Mouse (Mus musculus): Measurements from ENCODE around the gene Svs1. TPM values are rescaled to one million over a fixed set of nuclear protein-coding genes. Genes with fewer than 3 reads are reported as not detected.
A peak's percentile ranks its signal among the peaks of the same experiment; 100 is the strongest.
"Not testable (repeated sequence)": the region's sequence is repeated elsewhere in the genome, so short reads cannot be mapped to it uniquely, and the experiment has no call there.

The Svs1 gene
- polyA plus RNA-seq, 1 experiment from 2014 or later: not detected

DNA sequence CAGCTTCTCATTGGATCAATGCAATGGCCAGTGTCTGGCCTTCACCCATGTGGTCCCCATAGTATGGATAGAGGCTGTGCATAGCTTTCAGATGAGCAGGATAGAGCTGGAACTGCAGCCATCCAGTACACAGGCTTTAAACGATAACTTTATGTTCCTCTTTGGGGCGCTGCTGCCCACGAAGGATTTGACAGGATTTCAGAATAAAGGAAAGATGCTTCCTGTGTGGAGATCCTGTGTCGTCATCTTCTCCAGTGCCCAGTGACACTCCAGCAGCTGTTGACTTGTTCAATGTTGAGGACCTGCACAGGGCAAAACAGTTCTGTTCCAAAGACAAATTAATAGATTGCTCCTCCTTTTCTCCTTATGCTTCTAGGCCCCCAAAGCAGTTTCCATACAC lies 29.9 kb upstream of the Svs1 start:
- Histone ChIP-seq H3K36me3 (ENCODE audit: control insufficient read depth, insufficient read depth) (no peaks in the 10 kb centered on the region), H3K27me3 (replicated peaks; ENCODE audit: control insufficient read depth, insufficient read depth, low read length) (no peaks in the 10 kb centered on the region), H3K9ac (ENCODE audit: low read depth, low read length) (no peak overlapping the region), H3K4me2 (replicated peaks; ENCODE audit: low read depth) (no peak overlapping the region), H3K9me3 (ENCODE audit: control insufficient read depth) (no peaks in the 10 kb centered on the region), H3K4me1 (replicated peaks; ENCODE audit: control insufficient read depth, insufficient read depth, low read length) (no peaks in the 10 kb centered on the region), H3K27ac (ENCODE audit: low read depth, low read length) (no peak overlapping the region), H3K4me3 (ENCODE audit: low read depth, low read length) (no peak overlapping the region)
- WGBS: 80% methylated on average over 4 of the region's 4 CpGs
- no peak for ATAC-seq
- TF ChIP-seq CTCF (IDR thresholded peaks at IDR 0.05; ENCODE audit: low read depth): no peak

DNA sequence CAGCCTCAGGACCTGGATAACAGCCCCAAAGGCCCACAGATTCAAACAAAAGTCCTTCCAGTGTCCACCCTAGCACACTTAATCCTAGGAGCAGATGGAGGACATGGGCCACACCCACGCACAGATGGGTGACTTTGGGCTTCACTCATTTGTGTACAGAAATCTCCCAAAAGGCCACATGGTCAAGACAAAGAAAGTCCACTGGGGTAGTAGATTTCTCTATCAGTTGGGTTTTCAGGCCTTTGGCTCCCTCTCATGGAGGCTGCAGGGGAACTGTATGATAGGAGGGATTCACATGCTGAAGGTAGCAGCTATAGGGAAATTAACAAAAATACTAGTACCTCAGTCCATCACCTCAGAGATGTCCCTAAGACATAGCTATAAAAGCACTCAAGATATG lies 28.6 kb upstream of the Svs1 start:
- no peak for ATAC-seq
- Histone ChIP-seq H3K27ac (ENCODE audit: low read depth, low read length) (no peak overlapping the region), H3K4me1 (replicated peaks; ENCODE audit: control insufficient read depth, insufficient read depth, low read length) (no peaks in the 10 kb centered on the region), H3K4me2 (replicated peaks; ENCODE audit: low read depth) (no peak overlapping the region), H3K4me3 (ENCODE audit: low read depth, low read length) (no peak overlapping the region), H3K9ac (ENCODE audit: low read depth, low read length) (no peak overlapping the region), H3K36me3 (ENCODE audit: control insufficient read depth, insufficient read depth) (no peaks in the 10 kb centered on the region), H3K9me3 (ENCODE audit: control insufficient read depth) (no peaks in the 10 kb centered on the region), H3K27me3 (replicated peaks; ENCODE audit: control insufficient read depth, insufficient read depth, low read length) (no peaks in the 10 kb centered on the region)
- WGBS: 33% methylated on average over 1 of the region's 1 CpGs
- peak; percentile 75 for TF ChIP-seq CTCF (IDR thresholded peaks at IDR 0.05; ENCODE audit: low read depth)

DNA sequence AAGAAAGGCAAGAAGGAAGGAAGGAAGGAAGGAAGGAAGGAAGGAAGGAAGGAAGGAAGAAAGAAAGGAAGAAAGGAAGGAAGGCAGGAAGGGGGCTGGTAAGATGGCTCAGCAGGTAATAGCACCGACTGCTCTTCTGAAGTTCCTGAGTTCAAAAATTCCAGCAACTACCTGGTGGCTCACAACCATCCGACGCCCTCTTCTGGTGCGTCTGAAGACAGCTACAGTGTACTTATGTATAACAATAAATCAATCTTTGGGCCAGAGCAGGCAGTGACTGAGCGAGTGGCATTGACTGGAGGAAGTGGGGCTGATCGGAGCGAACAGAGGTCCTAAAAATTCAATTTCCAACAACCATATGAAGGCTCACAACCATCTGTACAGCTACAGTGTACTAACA lies 27.5 kb upstream of the Svs1 start:
- H3K4me1 ChIP-seq (replicated peaks; ENCODE audit: control insufficient read depth, insufficient read depth, low read length); ATAC-seq; H3K9me3 ChIP-seq (ENCODE audit: control insufficient read depth); H3K4me2 ChIP-seq (replicated peaks; ENCODE audit: low read depth); H3K9ac ChIP-seq (ENCODE audit: low read depth, low read length); H3K27ac ChIP-seq (ENCODE audit: low read depth, low read length); H3K27me3 ChIP-seq (replicated peaks; ENCODE audit: control insufficient read depth, insufficient read depth, low read length); H3K4me3 ChIP-seq (ENCODE audit: low read depth, low read length); H3K36me3 ChIP-seq (ENCODE audit: control insufficient read depth, insufficient read depth): not testable (repeated sequence)
- peak; percentile 66 for TF ChIP-seq CTCF (IDR thresholded peaks at IDR 0.05; ENCODE audit: low read depth)
- WGBS: 16% methylated on average over 7 of the region's 7 CpGs

DNA sequence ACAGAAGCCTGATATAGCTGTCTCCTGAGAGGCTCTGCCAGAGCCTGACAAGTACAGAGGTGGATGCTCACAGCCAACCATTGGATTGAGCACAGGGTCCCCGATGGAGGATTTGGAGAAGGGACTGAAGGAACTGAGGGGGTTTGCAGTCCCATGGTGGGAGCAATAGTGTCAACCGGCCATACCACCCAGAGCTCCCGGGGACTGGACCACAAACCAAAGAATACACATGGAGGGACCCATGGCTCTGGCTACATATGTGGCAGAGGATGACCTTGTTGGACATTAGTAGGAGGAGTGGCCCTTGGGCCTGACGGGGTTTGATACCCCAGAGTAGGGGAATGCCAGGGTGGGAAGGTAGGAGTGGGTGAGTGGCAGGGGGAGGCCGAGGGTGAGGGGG lies 20.0 kb upstream of the Svs1 start:
- WGBS: 84% methylated on average over 5 of the region's 5 CpGs
- not testable (repeated sequence) for ATAC-seq; H3K27ac ChIP-seq (ENCODE audit: low read depth, low read length)

DNA sequence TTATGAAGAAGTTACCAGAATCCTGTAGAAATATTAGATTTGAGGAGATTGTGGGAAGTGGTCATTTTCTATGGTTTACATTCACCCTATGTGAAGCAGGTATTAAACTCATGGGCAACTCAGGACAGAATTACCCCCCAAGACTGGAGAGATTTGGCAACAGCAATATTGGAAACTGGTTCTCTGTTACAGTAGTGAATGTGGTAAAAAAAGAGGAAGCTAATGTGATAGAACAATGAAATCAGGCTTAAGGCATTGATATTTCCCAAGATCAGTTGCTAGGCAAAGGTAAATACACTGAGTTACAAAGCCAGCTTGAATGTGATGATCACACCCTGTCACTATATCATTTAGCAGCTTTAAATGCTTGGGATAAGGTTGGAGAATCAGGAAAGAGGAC lies 18.8 kb upstream of the Svs1 start:
- TF ChIP-seq CTCF (IDR thresholded peaks at IDR 0.05; ENCODE audit: low read depth): no peak
- H3K4me2 ChIP-seq (replicated peaks; ENCODE audit: low read depth): no peak overlapping the region
- no peak overlapping the region for H3K27ac ChIP-seq (ENCODE audit: low read depth, low read length)
- H3K9me3 ChIP-seq (ENCODE audit: control insufficient read depth): no peaks in the 10 kb centered on the region
- ATAC-seq: no peak
- no peaks in the 10 kb centered on the region for H3K27me3 ChIP-seq (replicated peaks; ENCODE audit: control insufficient read depth, insufficient read depth, low read length)
- H3K4me3 ChIP-seq (ENCODE audit: low read depth, low read length): no peak overlapping the region
- no peaks in the 10 kb centered on the region for H3K4me1 ChIP-seq (replicated peaks; ENCODE audit: control insufficient read depth, insufficient read depth, low read length)
- H3K36me3 ChIP-seq (ENCODE audit: control insufficient read depth, insufficient read depth): no peaks in the 10 kb centered on the region
- no peak overlapping the region for H3K9ac ChIP-seq (ENCODE audit: low read depth, low read length)

More for the DNA sequence above, 20.0 kb upstream of the Svs1 start:
- H3K9ac ChIP-seq (ENCODE audit: low read depth, low read length); H3K27me3 ChIP-seq (replicated peaks; ENCODE audit: control insufficient read depth, insufficient read depth, low read length); H3K9me3 ChIP-seq (ENCODE audit: control insufficient read depth); H3K4me2 ChIP-seq (replicated peaks; ENCODE audit: low read depth); H3K4me3 ChIP-seq (ENCODE audit: low read depth, low read length); H3K4me1 ChIP-seq (replicated peaks; ENCODE audit: control insufficient read depth, insufficient read depth, low read length); H3K36me3 ChIP-seq (ENCODE audit: control insufficient read depth, insufficient read depth): not testable (repeated sequence)

DNA sequence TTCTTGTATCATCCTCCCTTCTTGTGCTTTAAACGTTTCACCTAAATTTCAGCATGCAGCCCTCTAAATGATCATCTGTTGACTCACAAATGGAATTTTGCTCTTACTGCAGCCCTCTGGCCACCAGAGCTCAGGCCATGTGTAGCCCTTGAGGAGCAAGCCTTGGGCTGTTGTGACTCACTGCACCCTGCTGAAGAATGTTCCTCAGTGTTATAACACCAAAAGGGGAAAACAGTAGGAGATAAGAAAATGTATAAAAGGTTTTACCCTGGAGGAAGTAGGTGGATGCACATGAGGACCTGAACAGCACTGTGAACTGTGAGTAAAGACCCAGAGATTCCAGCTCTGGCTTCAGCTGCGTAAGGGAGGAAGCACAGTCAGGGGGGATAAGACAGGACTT lies 12.0 kb upstream of the Svs1 start, which contains the start of gene Doxl2:
Gene Doxl2 (plus strand): TSS at position 301 of the 400 bp plus-strand sequence.
- 89% methylated on average over 2 of the region's 2 CpGs for WGBS
- H3K27ac ChIP-seq (ENCODE audit: low read depth, low read length): no peak within 1 kb of the TSS
- no peak within 1 kb of the TSS for H3K4me2 ChIP-seq (replicated peaks; ENCODE audit: low read depth)
- no peak within 1 kb of the TSS for H3K9ac ChIP-seq (ENCODE audit: low read depth, low read length)
- no peaks in the 10 kb centered on the region for H3K36me3 ChIP-seq (ENCODE audit: control insufficient read depth, insufficient read depth)
- H3K9me3 ChIP-seq (ENCODE audit: control insufficient read depth): no peaks in the 10 kb centered on the region
- ATAC-seq: no peak
- no peaks in the 10 kb centered on the region for H3K27me3 ChIP-seq (replicated peaks; ENCODE audit: control insufficient read depth, insufficient read depth, low read length)
- TF ChIP-seq CTCF (IDR thresholded peaks at IDR 0.05; ENCODE audit: low read depth): no peak
- no peak within 1 kb of the TSS for H3K4me3 ChIP-seq (ENCODE audit: low read depth, low read length)
- H3K4me1 ChIP-seq (replicated peaks; ENCODE audit: control insufficient read depth, insufficient read depth, low read length): no peaks in the 10 kb centered on the region

DNA sequence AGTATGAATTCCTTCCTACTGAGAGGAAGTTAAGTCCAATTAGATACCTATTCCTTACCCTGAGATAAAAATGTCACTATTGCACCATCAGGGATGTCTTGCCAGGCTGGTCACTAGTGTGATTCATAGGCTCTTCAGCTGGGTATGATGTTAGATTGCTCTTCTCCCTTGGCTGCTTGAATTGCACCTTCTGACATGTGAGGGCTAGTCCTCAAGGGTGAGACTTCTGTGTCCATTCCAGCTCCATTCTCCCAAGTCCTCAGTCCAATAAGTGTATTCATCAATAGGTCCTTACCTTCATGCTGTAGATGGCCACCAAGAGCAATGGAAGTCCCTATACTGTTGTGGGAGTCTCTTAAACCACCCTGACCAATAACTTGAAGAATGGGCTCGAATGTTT lies 7.0 kb upstream of the Svs1 start:
- ATAC-seq: no peak
- Histone ChIP-seq H3K27ac (ENCODE audit: low read depth, low read length) (no peak overlapping the region), H3K4me2 (replicated peaks; ENCODE audit: low read depth) (no peak overlapping the region), H3K9ac (ENCODE audit: low read depth, low read length) (no peak overlapping the region), H3K4me1 (replicated peaks; ENCODE audit: control insufficient read depth, insufficient read depth, low read length) (no peaks in the 10 kb centered on the region), H3K4me3 (ENCODE audit: low read depth, low read length) (no peak overlapping the region), H3K36me3 (ENCODE audit: control insufficient read depth, insufficient read depth) (no peaks in the 10 kb centered on the region), H3K27me3 (replicated peaks; ENCODE audit: control insufficient read depth, insufficient read depth, low read length) (no peaks in the 10 kb centered on the region), H3K9me3 (ENCODE audit: control insufficient read depth) (no peaks in the 10 kb centered on the region)
- no peak for TF ChIP-seq CTCF (IDR thresholded peaks at IDR 0.05; ENCODE audit: low read depth)
- WGBS: 57% methylated on average over 1 of the region's 1 CpGs

All from intestine, postnatal 0 days (tissue).